Mouse (Mus musculus) spleen, adult 2 months (tissue): ENCODE results near the gene Ccdc134. TPM values are rescaled to one million over a fixed set of nuclear protein-coding genes. Genes with fewer than 3 reads are reported as not detected.
"Not testable (repeated sequence)": the region's sequence is repeated elsewhere in the genome, so short reads cannot be mapped to it uniquely, and the experiment has no call there.

Source experiments
- DNase-seq, 2 experiments: peaks; one replicate each; pipeline versions ENCODE4 v3.0.0 to v3.0.0-alpha.2; 2012 to 2021; ENCODE audit warnings: low spot score in 2 of 2, low read depth in 1 of 2
- H3K27ac ChIP-seq: fragments of 200-500 bp; 2 replicates; pipeline ENCODE4 v1.5.1; 2012; ENCODE audit warnings: low read length, inconsistent platforms; ENCODE audit not compliant: insufficient read depth
- H3K27me3 ChIP-seq: fragments of 200-500 bp; 2 replicates; pipeline ENCODE4 v1.6.1; 2012; ENCODE audit warnings: mild to moderate bottlenecking, moderate library complexity, low read length, inconsistent platforms; ENCODE audit not compliant: control insufficient read depth, insufficient read depth
- H3K36me3 ChIP-seq: fragments of 200-500 bp; 2 replicates; pipeline ENCODE4 v1.6.1; 2012; ENCODE audit warnings: mild to moderate bottlenecking, low read length, inconsistent platforms; ENCODE audit not compliant: control insufficient read depth, insufficient read depth
- H3K4me1 ChIP-seq: fragments of 200-500 bp; 2 replicates; pipeline ENCODE4 v1.6.1; 2011; ENCODE audit warnings: inconsistent platforms; ENCODE audit not compliant: control insufficient read depth, insufficient read depth, insufficient read length
- H3K4me3 ChIP-seq: fragments of 200-500 bp; 2 replicates; pipeline ENCODE4 v1.5.1; 2011; ENCODE audit warnings: mild to moderate bottlenecking, inconsistent platforms; ENCODE audit not compliant: insufficient read depth, insufficient read length; ENCODE audit errors: extremely low read depth
- CTCF ChIP-seq: fragments of 200-500 bp; IDR thresholded peaks from 2 replicates; pipeline ENCODE4 v1.5.1; 2011; ENCODE audit warnings: mild to moderate bottlenecking, inconsistent platforms; ENCODE audit not compliant: insufficient read depth, insufficient read length, insufficient replicate concordance; ENCODE audit errors: extremely low read depth
- POLR2A ChIP-seq: fragments of 200-500 bp; IDR thresholded peaks from 2 replicates; pipeline ENCODE4 v1.6.1; 2011; ENCODE audit warnings: low read depth, low read length, inconsistent platforms
- WGBS: fragments of 180-500 bp; shearing (Covaris S2); methylation state at CpG from one replicate; pipeline ENCODE4 v1.1.7; 2018; 5-methylcytosine and 5-hydroxymethylcytosine counted together
- polyA plus RNA-seq: library from polyadenylated mRNA; depleted of rRNA; stranded (reverse); fragments of >200 nt; gene quantifications from 2 replicates; pipeline ENCODE4 v1.2.3, GENCODE M21; 2012

Ccdc134 gene
- polyA plus RNA-seq, 1 experiment: 16.7 TPM

DNA sequence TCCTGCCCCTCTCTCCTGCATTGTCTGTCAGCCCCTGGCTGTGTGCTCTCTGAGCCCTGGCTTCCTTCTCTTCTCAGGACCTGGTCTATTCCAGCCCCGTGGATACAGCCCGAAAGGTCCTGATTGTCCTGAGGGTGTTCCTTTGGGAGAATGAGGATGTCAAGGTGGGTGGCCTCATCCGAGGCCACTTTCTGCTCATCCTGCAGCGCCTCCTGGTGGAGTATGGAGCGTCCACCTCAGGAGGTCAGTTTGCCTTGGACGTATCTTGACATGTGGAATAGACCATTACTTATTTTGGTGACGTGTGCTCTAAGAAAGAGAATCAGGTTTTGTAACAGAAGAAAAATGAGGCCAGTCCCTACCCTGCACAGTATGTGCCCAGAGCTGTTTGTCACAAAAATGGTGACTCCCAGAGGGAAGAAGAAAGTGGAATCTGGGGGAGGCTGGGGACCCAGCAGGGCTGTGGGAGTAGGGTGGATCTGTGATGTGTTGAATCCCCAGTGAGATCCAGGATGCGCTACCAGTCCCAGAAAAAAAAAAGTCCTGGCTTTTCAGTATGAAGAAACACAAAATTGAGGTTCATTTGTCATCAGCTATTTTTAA is 20.7 kb upstream of the Ccdc134 start:
- H3K27me3 ChIP-seq: no peaks in the 10 kb centered on the region
- 26% methylated on average over 8 of the region's 8 CpGs for WGBS
- H3K4me3 ChIP-seq: no peak overlapping the region
- TF ChIP-seq CTCF (peak; percentile 53; the same call in 1 of the 2 replicates), POLR2A (no peak)
- H3K36me3 ChIP-seq: no peaks in the 10 kb centered on the region
- no peak overlapping the region for H3K27ac ChIP-seq
- no peak for DNase-seq
- no peaks in the 10 kb centered on the region for H3K4me1 ChIP-seq

- H3K4me3 ChIP-seq: no peak overlapping the region
- no peaks in the 10 kb centered on the region for H3K4me1 ChIP-seq
- 88% methylated on average over 8 of the region's 8 CpGs for WGBS
- no peak for DNase-seq
- H3K27ac ChIP-seq: no peak overlapping the region
- H3K36me3 ChIP-seq: no peaks in the 10 kb centered on the region
- TF ChIP-seq POLR2A: no peak
- no peak for TF ChIP-seq CTCF
- no peaks in the 10 kb centered on the region for H3K27me3 ChIP-seq
Observed at GRCm38 (mm10) chr15:82120544-82120943, 7.2 kb upstream of the Ccdc134 start.

DNA sequence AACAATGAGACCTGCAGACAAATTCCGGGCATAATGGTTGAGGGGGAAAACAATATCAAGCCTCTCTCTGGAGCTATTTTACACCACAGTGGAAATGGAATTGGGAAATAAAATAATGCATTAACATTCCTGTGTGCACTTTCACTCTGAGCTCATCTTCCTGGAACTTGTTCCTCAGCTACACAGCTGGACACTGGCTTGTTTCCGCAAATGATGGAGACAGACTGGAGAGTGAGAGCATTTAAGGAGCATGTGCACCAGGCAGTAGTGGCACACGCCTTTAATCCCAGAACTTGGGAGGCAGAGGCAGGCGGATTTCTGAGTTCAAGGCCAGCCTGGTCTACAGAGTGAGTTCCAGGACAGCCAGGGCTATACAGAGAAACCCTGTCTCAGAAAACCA is 1.0 kb upstream of the Ccdc134 start:
- H3K4me1 ChIP-seq, H3K27ac ChIP-seq, H3K27me3 ChIP-seq, H3K4me3 ChIP-seq, H3K36me3 ChIP-seq, DNase-seq: not testable (repeated sequence)
- WGBS: 89% methylated on average over 4 of the region's 4 CpGs

DNA sequence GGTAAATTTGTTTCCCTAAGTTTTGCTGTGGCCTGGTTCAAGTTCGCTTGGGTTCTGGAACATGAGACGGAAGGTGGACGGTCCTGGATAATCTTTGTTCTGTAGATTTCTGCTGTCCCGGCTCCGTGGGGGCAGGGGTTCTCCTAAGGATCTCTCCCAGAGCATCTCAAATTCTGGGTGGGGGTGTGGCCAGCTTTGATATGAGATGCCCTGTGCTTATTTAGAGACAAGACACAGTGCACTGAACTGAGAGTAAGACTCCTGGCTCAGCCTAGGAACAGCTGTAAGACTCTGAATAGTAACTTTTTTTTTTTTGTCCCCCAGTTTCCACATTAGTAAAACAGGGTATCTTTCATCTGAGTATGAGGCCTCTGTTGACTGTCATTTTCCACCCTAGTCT is 676 bp downstream of the Ccdc134 start:
- 10% methylated on average over 5 of the region's 5 CpGs for WGBS

DNA sequence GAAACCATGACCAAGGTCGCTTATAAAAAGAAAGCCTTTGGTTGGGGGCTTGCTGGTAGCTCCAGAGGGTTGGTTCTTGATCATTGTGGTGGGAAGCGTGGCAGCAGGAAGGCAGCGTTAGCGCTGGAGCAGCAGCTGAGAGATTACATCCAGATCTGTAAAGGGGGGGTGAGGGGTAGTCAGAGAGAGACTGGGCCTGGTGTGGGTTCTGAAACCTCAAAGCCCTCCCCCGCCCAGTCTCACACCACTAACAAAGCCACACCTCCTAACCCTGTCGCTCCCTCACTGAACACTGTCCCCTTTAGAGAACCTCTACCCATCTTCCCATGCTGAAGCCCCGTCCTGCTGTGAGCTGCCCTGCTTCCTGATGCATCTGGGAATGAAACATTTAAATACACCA is 2.9 kb downstream of the Ccdc134 start:
- Histone ChIP-seq H3K27me3 (no peaks in the 10 kb centered on the region), H3K4me3 (no peak overlapping the region), H3K4me1 (peaks cover 8% of the 10 kb centered on the region; the same call in 1 of the 2 replicates), H3K36me3 (peaks cover 3% of the 10 kb centered on the region; the same call in 1 of the 2 replicates), H3K27ac (no peak overlapping the region)
- DNase-seq: no peak
- TF ChIP-seq POLR2A (no peak), CTCF (no peak)
- 43% methylated on average over 7 of the region's 7 CpGs for WGBS

More for the DNA sequence above, 676 bp downstream of the Ccdc134 start:
- peaks cover 8% of the 10 kb centered on the region; the same call in 1 of the 2 replicates for H3K4me1 ChIP-seq
- no peak for TF ChIP-seq CTCF
- no peak for TF ChIP-seq POLR2A
- no peak for DNase-seq
- peak overlapping the region; percentile 69 for H3K4me3 ChIP-seq
- H3K36me3 ChIP-seq: peaks cover 3% of the 10 kb centered on the region; the same call in 1 of the 2 replicates
- no peak overlapping the region for H3K27ac ChIP-seq
- no peaks in the 10 kb centered on the region for H3K27me3 ChIP-seq

GRCm38 (mm10) chr15:82135372-82135771 is 7.7 kb downstream of the Ccdc134 start:
- Histone ChIP-seq H3K27ac (no peak overlapping the region), H3K4me1 (no peaks in the 10 kb centered on the region; the same call in 1 of the 2 replicates), H3K4me3 (no peak overlapping the region), H3K36me3 (peaks cover 3% of the 10 kb centered on the region; the same call in 1 of the 2 replicates), H3K27me3 (no peaks in the 10 kb centered on the region)
- DNase-seq: no peak
- no peak for TF ChIP-seq CTCF
- no peak for TF ChIP-seq POLR2A
- 69% methylated on average over 4 of the region's 4 CpGs for WGBS

- no peak overlapping the region for H3K27ac ChIP-seq
- peak in 1 of 2 experiments; percentile 64 for DNase-seq
- no peaks in the 10 kb centered on the region for H3K27me3 ChIP-seq
- no peak overlapping the region for H3K4me3 ChIP-seq
- H3K36me3 ChIP-seq: peaks cover 8% of the 10 kb centered on the region
- TF ChIP-seq POLR2A: no peak
- peak; percentile 75; the same call in 1 of the 2 replicates for TF ChIP-seq CTCF
- 47% methylated on average over 4 of the region's 4 CpGs for WGBS
- H3K4me1 ChIP-seq: no peaks in the 10 kb centered on the region
Observed at GRCm38 (mm10) chr15:82138565-82138964, 10.8 kb downstream of the Ccdc134 start.
